Mouse (Mus musculus): ENCODE results near the gene Efnb3.
A peak's percentile ranks its signal among the peaks of the same experiment; 100 is the strongest.

Gene Efnb3

DNA sequence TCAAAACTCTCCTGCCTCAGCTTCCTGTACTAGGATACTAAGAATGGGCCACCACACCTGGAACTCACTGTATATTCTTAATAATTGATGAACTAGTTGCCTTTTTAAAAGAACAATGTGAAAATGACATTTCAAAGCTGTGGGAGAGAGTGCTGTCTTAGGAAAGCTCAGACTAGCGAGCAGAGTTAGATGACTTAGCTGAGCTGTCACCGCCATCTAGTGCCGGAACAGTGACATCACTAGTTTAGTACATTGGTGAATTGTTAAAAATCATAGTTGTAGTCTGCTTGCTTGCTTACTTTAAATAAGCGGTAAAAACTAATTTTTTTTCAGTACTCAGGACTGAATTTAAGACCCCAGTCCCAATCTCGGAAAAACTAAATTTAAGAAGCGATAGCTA lies 46.2 kb downstream of the Efnb3 start:
- peak; percentile 19 to 27 for DNase-seq (ENCODE audit: low spot score in 2 of 2)

DNA sequence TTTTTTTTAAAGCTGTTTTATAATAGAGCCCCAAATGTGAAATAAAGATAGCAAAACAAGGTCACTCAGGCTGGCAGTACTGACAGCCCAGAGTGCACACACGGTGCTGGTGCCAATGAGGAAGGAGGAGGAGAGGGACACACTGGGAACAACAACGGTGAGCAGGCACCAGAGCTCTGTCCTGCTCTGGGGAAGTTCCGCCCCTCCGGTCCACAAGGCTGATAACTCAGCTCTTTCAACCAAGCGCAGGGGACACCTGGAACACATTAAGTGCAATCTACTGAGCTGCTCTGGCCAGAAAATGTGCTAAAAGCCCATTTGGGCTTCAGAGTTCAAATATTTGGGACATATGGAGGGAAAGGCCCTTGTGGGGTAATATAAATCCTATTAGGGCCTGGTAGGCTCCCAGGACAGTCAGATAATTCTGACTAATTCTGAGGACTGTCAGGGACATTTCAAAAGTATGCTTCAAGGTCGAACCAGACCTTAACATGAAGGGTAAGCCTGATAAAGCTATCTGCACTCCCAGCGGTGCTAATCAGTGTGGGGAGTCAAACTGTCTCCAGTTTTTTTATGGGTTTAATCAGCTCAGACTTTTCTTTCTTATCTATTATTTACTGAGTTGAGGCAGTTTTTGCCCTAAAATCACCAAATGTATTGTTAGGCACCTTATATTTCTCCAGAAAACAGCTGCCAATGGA lies 49.1 kb downstream of the Efnb3 start:
- DNase-seq (ENCODE audit: low spot score in 2 of 2): no peak

All from spleen, postnatal 36 days (tissue).